Mouse (Mus musculus): ENCODE data around the gene Eif4a3.
"Not testable (repeated sequence)": the region's sequence is repeated elsewhere in the genome, so short reads cannot be mapped to it uniquely, and the experiment has no call there.

- TF ChIP-seq MAFK (IDR thresholded peaks at IDR 0.05; ENCODE audit: borderline replicate concordance, low read depth, low read length); USF1 (IDR thresholded peaks at IDR 0.05; ENCODE audit: low read depth, low read length); ELF1 (IDR thresholded peaks at IDR 0.05; ENCODE audit: low read depth, low read length); GATA1 (IDR thresholded peaks at IDR 0.05; ENCODE audit: low read depth, low read length); ZMIZ1 (IDR thresholded peaks at IDR 0.05; ENCODE audit: low read depth, low read length); UBTF (IDR thresholded peaks at IDR 0.05; ENCODE audit: borderline replicate concordance, insufficient read depth, low read depth, low read length); USF2 (IDR thresholded peaks at IDR 0.05; ENCODE audit: borderline replicate concordance in 1 of 2, insufficient read depth in 1 of 2, low read depth in 1 of 2, low read length in 2 of 2); CTCF (IDR thresholded peaks at IDR 0.05 in 2 of 3, conservative IDR thresholded peaks at IDR 0.05 in 1 of 3; ENCODE audit: control insufficient read depth in 1 of 3, insufficient read depth in 1 of 3, low read depth in 2 of 3, low read length in 3 of 3, poor library complexity in 1 of 3, severe bottlenecking in 1 of 3); POLR2A (IDR thresholded peaks at IDR 0.05; ENCODE audit: control insufficient read depth in 1 of 2, insufficient read depth in 1 of 2, low read depth in 1 of 2, low read length in 2 of 2, poor library complexity in 1 of 2); MXI1 (IDR thresholded peaks at IDR 0.05; ENCODE audit: low read depth, low read length); E2F4 (IDR thresholded peaks at IDR 0.05; ENCODE audit: borderline replicate concordance, low read depth, low read length); SIN3A (IDR thresholded peaks at IDR 0.05; ENCODE audit: low read length); BHLHE40 (IDR thresholded peaks at IDR 0.05; ENCODE audit: borderline replicate concordance, low read depth, low read length): not testable (repeated sequence)
Measured at GRCm38 (mm10) chr11:119292861-119293260, 7.0 kb downstream of the Eif4a3 start.
